20 mouse cellular contexts compared by ENCODE assay signal in the genomic region with DNA sequence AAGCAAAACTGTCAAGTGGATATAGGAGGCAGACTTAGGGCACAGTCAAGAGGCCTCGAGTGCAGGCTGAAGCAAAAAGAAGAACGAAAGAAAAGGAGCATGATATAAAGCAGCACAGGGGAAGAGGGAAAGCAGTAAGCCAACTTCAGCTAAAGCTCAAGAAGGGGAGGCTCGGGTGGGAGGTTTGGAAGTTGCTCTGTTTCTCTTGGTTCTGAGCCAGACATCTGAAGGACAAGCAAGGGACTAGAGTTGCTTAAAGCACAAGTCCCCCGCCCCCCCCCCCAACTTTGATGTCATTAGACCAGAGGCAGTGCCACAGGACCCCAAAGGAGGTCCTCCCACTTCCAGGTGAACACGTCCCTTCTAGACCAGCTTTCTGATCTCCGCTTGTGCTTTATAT.
"Had no signal": no experiment of that assay in that cellular context is flagged by ENCODE, and none has a peak within 500 bp of the region (broad histone marks: within the 10 kb centered on the region; RNA-seq: fewer than 3 reads in every experiment).

No protein-coding gene starts in this region.

- ATAC-seq: intestine, postnatal 0 days; liver, postnatal 0 days; lung, postnatal 0 days; midbrain, embryonic 16.5 days had no signal

- H3K27ac ChIP-seq: limb, embryonic 12.5 days; limb, embryonic 15.5 days; liver, embryonic 14.5 days; macrophage; midbrain, embryonic 12.5 days; neural tube, embryonic 13.5 days; stomach, embryonic 15.5 days had no signal

- H3K4me2 ChIP-seq: limb, embryonic 12.5 days; limb, embryonic 15.5 days; liver, embryonic 11.5 days; lung, embryonic 14.5 days; midbrain, embryonic 12.5 days; neural tube, embryonic 13.5 days; stomach, embryonic 15.5 days had no signal

- H3K27me3 ChIP-seq: limb, embryonic 15.5 days; midbrain, embryonic 12.5 days; neural tube, embryonic 13.5 days; stomach, embryonic 15.5 days had no signal

- DNase-seq: kidney, postnatal 36 days; left cerebral cortex, postnatal 4 days; liver, postnatal 0 days; lung, embryonic 14.5 days; retina, postnatal 1 day; right cerebral cortex, postnatal 25 days; spleen, adult 18-20 months; thymus, postnatal 25 days had no signal

- H3K4me3 ChIP-seq: limb, embryonic 12.5 days; limb, embryonic 15.5 days; midbrain, embryonic 12.5 days; myocyte; neural tube, embryonic 13.5 days; stomach, embryonic 15.5 days had no signal

- H3K9ac ChIP-seq: limb, embryonic 12.5 days; limb, embryonic 15.5 days; liver, embryonic 14.5 days; liver, postnatal 0 days; lung, embryonic 14.5 days; midbrain, embryonic 12.5 days; neural tube, embryonic 13.5 days; stomach, embryonic 15.5 days had no signal

- H3K9me3 ChIP-seq: limb, embryonic 12.5 days; limb, embryonic 15.5 days; midbrain, embryonic 12.5 days; neural tube, embryonic 13.5 days; stomach, embryonic 15.5 days had no signal

- H3K36me3 ChIP-seq: limb, embryonic 12.5 days; limb, embryonic 15.5 days; midbrain, embryonic 12.5 days; neural tube, embryonic 13.5 days; stomach, embryonic 15.5 days had no signal

- H3K4me1 ChIP-seq: limb, embryonic 15.5 days; midbrain, embryonic 12.5 days; stomach, embryonic 15.5 days had no signal
